ENCODE assay signal across 24 mouse cellular contexts in the genomic region with DNA sequence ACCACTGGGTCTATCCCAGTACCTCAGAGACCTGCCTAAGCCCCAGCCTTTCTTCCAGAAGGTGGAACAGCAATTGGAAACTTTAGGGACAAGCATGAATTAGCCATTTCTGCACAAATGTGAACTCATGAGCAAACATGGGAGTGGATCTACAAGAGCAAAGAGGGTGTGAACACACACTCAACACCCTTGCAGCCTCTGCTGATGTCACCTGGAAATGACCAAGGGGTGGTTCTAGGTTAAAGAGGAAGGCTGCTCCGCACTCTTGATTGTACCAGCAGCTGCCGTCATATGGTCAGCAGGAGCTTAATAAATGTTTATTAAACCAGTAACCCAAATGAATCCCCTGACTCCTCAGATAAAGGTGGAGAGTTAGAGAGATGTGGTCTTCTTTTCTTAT. TPM values are rescaled to one million over a fixed set of nuclear protein-coding genes. Genes with fewer than 3 reads are reported as not detected.
DNase-seq lines count a peak whose midpoint lies in the region; ATAC-seq and TF ChIP-seq lines count a peak whose summit lies in the region.
"Had no signal": no experiment of that assay in that cellular context is flagged by ENCODE, and none has a peak within 500 bp of the region (broad histone marks: within the 10 kb centered on the region; RNA-seq: fewer than 3 reads in every experiment).

No protein-coding gene starts in this region.

- no peak for TF ChIP-seq CTCF in bone marrow macrophage, adult 2 months (IDR thresholded peaks at IDR 0.05; ENCODE audit: low read depth, low read length)
- TF ChIP-seq CTCF in stomach, postnatal 0 days (IDR thresholded peaks at IDR 0.05; ENCODE audit: low read depth), result no peak

- no peak overlapping the region for H3K4me2 ChIP-seq in stomach, postnatal 0 days (replicated peaks; ENCODE audit: low read depth)
- H3K4me2 ChIP-seq in intestine, embryonic 16.5 days (ENCODE audit: low read depth, low read length), result no peak overlapping the region
- H3K4me2 ChIP-seq: embryonic facial prominence, embryonic 12.5 days; embryonic facial prominence, embryonic 15.5 days; heart, embryonic 12.5 days; heart, embryonic 15.5 days; hindbrain, embryonic 13.5 days had no signal

- no peaks in the 10 kb centered on the region for H3K36me3 ChIP-seq in stomach, postnatal 0 days (ENCODE audit: control insufficient read depth, insufficient read depth, low read length)
- H3K36me3 ChIP-seq in intestine, embryonic 16.5 days (ENCODE audit: control insufficient read depth, insufficient read depth, low read length), result no peaks in the 10 kb centered on the region
- H3K36me3 ChIP-seq: embryonic facial prominence, embryonic 12.5 days; embryonic facial prominence, embryonic 15.5 days; heart, embryonic 12.5 days; heart, embryonic 15.5 days; hindbrain, embryonic 10.5 days; hindbrain, embryonic 13.5 days had no signal

- H3K4me1 ChIP-seq in bone marrow macrophage, adult 2 months (ENCODE audit: control insufficient read depth, insufficient read depth, low read length), result peaks cover 59% of the 10 kb centered on the region
- peaks cover 28% of the 10 kb centered on the region for H3K4me1 ChIP-seq in brown adipose tissue, adult 24 weeks (ENCODE audit: control insufficient read depth, insufficient read depth, insufficient read length, low read length)
- no peaks in the 10 kb centered on the region for H3K4me1 ChIP-seq in stomach, postnatal 0 days (replicated peaks; ENCODE audit: control insufficient read depth, insufficient read depth)
- no peaks in the 10 kb centered on the region; the same call in none of the 2 replicates for H3K4me1 ChIP-seq in intestine, embryonic 16.5 days (ENCODE audit: control insufficient read depth, insufficient read depth, low read length)
- H3K4me1 ChIP-seq: embryonic facial prominence, embryonic 12.5 days; embryonic facial prominence, embryonic 15.5 days; hindbrain, embryonic 13.5 days had no signal

- peak; percentile 86 for ATAC-seq in stomach, postnatal 0 days (ENCODE audit: low FRiP score, low TSS enrichment)
- no peak for ATAC-seq in intestine, embryonic 16.5 days
- ATAC-seq: forebrain, embryonic 14.5 days; forebrain, postnatal 0 days; hindbrain, embryonic 16.5 days had no signal

- no peaks in the 10 kb centered on the region for H3K9me3 ChIP-seq in stomach, postnatal 0 days (ENCODE audit: control insufficient read depth, low read length)
- H3K9me3 ChIP-seq in intestine, embryonic 16.5 days (ENCODE audit: control insufficient read depth, low read length), result no peaks in the 10 kb centered on the region
- H3K9me3 ChIP-seq: embryonic facial prominence, embryonic 12.5 days; embryonic facial prominence, embryonic 15.5 days; heart, embryonic 12.5 days; heart, embryonic 15.5 days; hindbrain, embryonic 10.5 days; hindbrain, embryonic 13.5 days had no signal

- H3K27me3 ChIP-seq in stomach, postnatal 0 days (ENCODE audit: control insufficient read depth, insufficient read depth, low read length), result no peaks in the 10 kb centered on the region
- no peaks in the 10 kb centered on the region for H3K27me3 ChIP-seq in intestine, embryonic 16.5 days (replicated peaks; ENCODE audit: control insufficient read depth, insufficient read depth, low read length)
- H3K27me3 ChIP-seq: embryonic facial prominence, embryonic 12.5 days; embryonic facial prominence, embryonic 15.5 days; heart, embryonic 12.5 days; heart, embryonic 15.5 days; hindbrain, embryonic 13.5 days had no signal

- no peak overlapping the region for H3K9ac ChIP-seq in stomach, postnatal 0 days (ENCODE audit: low read length)
- H3K9ac ChIP-seq in intestine, embryonic 16.5 days (ENCODE audit: low read depth, low read length), result no peak overlapping the region
- H3K9ac ChIP-seq: embryonic facial prominence, embryonic 12.5 days; embryonic facial prominence, embryonic 15.5 days; forebrain, postnatal 0 days; heart, embryonic 12.5 days; heart, embryonic 15.5 days; hindbrain, embryonic 13.5 days had no signal

- DNase-seq in lung, postnatal 36 days, result peak; percentile 21
- DNase-seq in lung, adult 18-20 months, result no peak
- DNase-seq in stomach, postnatal 0 days (ENCODE audit: low spot score), result peak; percentile 41
- DNase-seq: adrenal gland, adult 8-10 months; adrenal gland, postnatal 25 days; cerebellum, adult 11 months; cerebellum, adult 2 months; cerebellum, adult 9-11 months; cerebellum, postnatal 25 days; forebrain, postnatal 0 days; gastrocnemius, postnatal 25 days; heart, postnatal 10 days; heart, postnatal 36 days had no signal

- WGBS in stomach, postnatal 0 days, result 76% methylated on average over 2 of the region's 2 CpGs
- 87% methylated on average over 2 of the region's 2 CpGs for WGBS in intestine, embryonic 16.5 days

- no peak for TF ChIP-seq POLR2A in bone marrow macrophage, adult 2 months (IDR thresholded peaks at IDR 0.05; ENCODE audit: borderline replicate concordance, low read depth, low read length)

- peak overlapping the region; percentile 62 for H3K27ac ChIP-seq in bone marrow macrophage, adult 2 months (ENCODE audit: insufficient read depth, low read depth, low read length)
- H3K27ac ChIP-seq in brown adipose tissue, adult 24 weeks (replicated peaks; ENCODE audit: low read depth, low read length), result peak overlapping the region; percentile 34; the same call in 1 of the 2 replicates
- no peak overlapping the region for H3K27ac ChIP-seq in stomach, postnatal 0 days (replicated peaks)
- H3K27ac ChIP-seq in intestine, embryonic 16.5 days (ENCODE audit: low read length), result no peak overlapping the region
- H3K27ac ChIP-seq: embryonic facial prominence, embryonic 12.5 days; embryonic facial prominence, embryonic 15.5 days; heart, embryonic 15.5 days; hindbrain, embryonic 10.5 days; hindbrain, embryonic 13.5 days had no signal

- H3K4me3 ChIP-seq in bone marrow macrophage, adult 2 months (ENCODE audit: insufficient read depth, low read length), result no peak overlapping the region
- no peak overlapping the region for H3K4me3 ChIP-seq in brown adipose tissue, adult 24 weeks (ENCODE audit: insufficient read depth, low read depth, low read length)
- H3K4me3 ChIP-seq in stomach, postnatal 0 days (ENCODE audit: low read depth, low read length), result no peak overlapping the region
- no peak overlapping the region for H3K4me3 ChIP-seq in intestine, embryonic 16.5 days (ENCODE audit: low read length)
- H3K4me3 ChIP-seq: embryonic facial prominence, embryonic 12.5 days; embryonic facial prominence, embryonic 15.5 days; heart, embryonic 12.5 days; heart, embryonic 15.5 days; hindbrain, embryonic 10.5 days; hindbrain, embryonic 13.5 days had no signal

- no peak for TF ChIP-seq EP300 in stomach, postnatal 0 days (optimal IDR thresholded peaks at IDR 0.05)

RNA-seq across cellular contexts. Expression of a gene that starts 16.0 kb away (rescaled TPM):
- polyA plus RNA-seq in bone marrow macrophage, adult 2 months (2012; ENCODE audit: insufficient read depth, insufficient read length, missing spikeins), result 181 and 222 TPM in 2 replicates
- polyA plus RNA-seq in brown adipose tissue, adult 24 weeks (2012; ENCODE audit: insufficient read depth, insufficient read length, missing spikeins), result 2.8 and 3.4 TPM in 2 replicates
- 5.4 and 6.0 TPM in 2 replicates for polyA plus RNA-seq in stomach, postnatal 0 days (2015; fragmentation: Nextera tagmentation; extraction: Ambion mirVana)
- 6.0 and 6.3 TPM in 2 replicates for polyA plus RNA-seq in intestine, embryonic 16.5 days (2015; fragmentation: Nextera tagmentation; extraction: Ambion mirVana)

RNA-seq across cellular contexts. Expression of a gene that starts 35.8 kb away (rescaled TPM):
- 37.4 and 44.8 TPM in 2 replicates for polyA plus RNA-seq in bone marrow macrophage, adult 2 months (2012; ENCODE audit: insufficient read depth, insufficient read length, missing spikeins)
- polyA plus RNA-seq in brown adipose tissue, adult 24 weeks (2012; ENCODE audit: insufficient read depth, insufficient read length, missing spikeins), result 30.9 and 35.6 TPM in 2 replicates
- 7.2 and 8.1 TPM in 2 replicates for polyA plus RNA-seq in stomach, postnatal 0 days (2015; fragmentation: Nextera tagmentation; extraction: Ambion mirVana)
- polyA plus RNA-seq in intestine, embryonic 16.5 days (2015; fragmentation: Nextera tagmentation; extraction: Ambion mirVana), result 10.0 and 11.4 TPM in 2 replicates

Comparison
In these comparisons a context has a peak if more than half of its experiments do, and no peak if none do; other contexts are left out.
1. DNase-seq: peak in lung, postnatal 36 days (single experiment) and stomach, postnatal 0 days (single experiment); none in lung, adult 18-20 months (0 of 2).
2. H3K27ac ChIP-seq: peak in bone marrow macrophage, adult 2 months (single experiment) and brown adipose tissue, adult 24 weeks (single experiment); none in stomach, postnatal 0 days (single experiment) and intestine, embryonic 16.5 days (single experiment).
3. RNA of a gene that starts 16.0 kb away (polyA plus RNA-seq): 181 to 222 TPM in bone marrow macrophage, adult 2 months; 6.0 to 6.3 TPM in intestine, embryonic 16.5 days, 5.4 to 6.0 TPM in stomach, postnatal 0 days and 2.8 to 3.4 TPM in brown adipose tissue, adult 24 weeks; every median in the first group is over 10 times any median in the second.